Mouse (Mus musculus) heart, embryonic 15.5 days (tissue): ENCODE results near the gene Sec23b. TPM values are rescaled to one million over a fixed set of nuclear protein-coding genes. Genes with fewer than 3 reads are reported as not detected.

Experiments used
- microRNA-seq: library from miRNA; unstranded; fragments of <30 nt; microRNA quantifications from one replicate; pipeline ENCODE4, GENCODE M21; 2016
- polyA plus RNA-seq: library from polyadenylated mRNA; unstranded; fragments of >200 nt; fragmentation: Nextera tagmentation; extraction: Ambion mirVana; gene quantifications from 2 replicates; pipeline ENCODE4 v1.2.1, GENCODE M21; 2015

Sec23b gene
- polyA plus RNA-seq, 1 experiment from 2014 or later, result 39.8 TPM

Small RNA genes within 50 kb of the gene (microRNA-seq; reads per million reads assigned to microRNA genes)
- not detected for gene Gm24823

Other genes with a start within 250 kb of the Sec23b start
- 0.08 and 0.18 TPM in 2 replicates for gene Ovol2, start 224.1 kb upstream of the Sec23b start, polyA plus RNA-seq
- gene Kat14, start 187.2 kb upstream of the Sec23b start, polyA plus RNA-seq, result 24.0 and 27.6 TPM in 2 replicates
- 1.7 and 3.2 TPM in 2 replicates for gene Pet117, start 187.2 kb upstream of the Sec23b start, polyA plus RNA-seq
- 0.66 TPM in 2 replicates for gene Dzank1, start 28.8 kb upstream of the Sec23b start, polyA plus RNA-seq
- gene Polr3f, start 28.5 kb upstream of the Sec23b start, polyA plus RNA-seq, result 17.6 and 17.8 TPM in 2 replicates
- 43.2 and 48.1 TPM in 2 replicates for gene Rbbp9, start 5.4 kb upstream of the Sec23b start, polyA plus RNA-seq
- 40.8 and 59.0 TPM in 2 replicates for gene Smim26, start 37.8 kb downstream of the Sec23b start, polyA plus RNA-seq
- gene Dtd1, start 43.7 kb downstream of the Sec23b start, polyA plus RNA-seq, result 26.7 and 28.4 TPM in 2 replicates